Mouse (Mus musculus): Measurements from ENCODE around the gene Cdc14b. TPM values are rescaled to one million over a fixed set of nuclear protein-coding genes. Genes with fewer than 3 reads are reported as not detected.

Cdc14b gene
- polyA plus RNA-seq, 1 experiment: 4.7 TPM

DNA sequence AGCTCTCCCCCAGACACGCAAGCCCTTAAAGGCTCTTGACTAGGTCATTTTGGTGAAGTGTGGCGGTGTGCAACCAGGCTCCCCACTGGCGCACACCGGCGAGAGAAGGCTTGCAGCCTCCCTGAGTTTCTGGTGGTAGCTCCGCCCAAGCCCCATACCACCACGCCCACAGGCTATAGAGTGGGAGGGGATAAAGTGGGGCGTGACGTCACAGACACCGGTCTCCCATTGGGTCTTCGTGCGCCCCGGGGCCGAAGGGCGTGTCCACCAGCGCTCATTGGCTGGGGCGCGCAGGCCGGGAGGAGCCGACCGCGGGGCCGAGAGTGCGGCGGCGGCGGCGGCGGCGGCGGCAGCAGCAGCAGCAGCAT lies 113.6 kb downstream of the Cdc14b start, which contains the start of gene Habp4:
Gene Habp4 (plus strand): TSS at position 277 of the 368 bp plus-strand sequence.
- Histone ChIP-seq H3K79me3 (ENCODE audit: low read depth) (peaks cover 11% of the 10 kb centered on the region), H3ac (ENCODE audit: control insufficient read depth, insufficient read length, low read depth) (peak within 1 kb of the TSS; percentile 91), H3K4me3 (ENCODE audit: insufficient read depth, poor library complexity, severe bottlenecking) (peak within 1 kb of the TSS; percentile 63), H3K79me2 (ENCODE audit: control insufficient read depth, insufficient read depth) (peaks cover 24% of the 10 kb centered on the region), H3K27me3 (ENCODE audit: control insufficient read depth, insufficient read depth, insufficient read length) (no peaks in the 10 kb centered on the region), H3K36me3 (ENCODE audit: control insufficient read depth, insufficient read depth) (no peaks in the 10 kb centered on the region)
- TF ChIP-seq CTCF (IDR thresholded peaks at IDR 0.05; ENCODE audit: control insufficient read depth, insufficient read depth, insufficient read length) (no peak), FOSL1 (IDR thresholded peaks at IDR 0.05; ENCODE audit: insufficient read depth, low read length, poor library complexity, severe bottlenecking) (no peak), CEBPB (IDR thresholded peaks at IDR 0.05; ENCODE audit: low read depth) (no peak), USF1 (IDR thresholded peaks at IDR 0.05; ENCODE audit: low read depth) (no peak), MYOG (IDR thresholded peaks at IDR 0.05; ENCODE audit: control insufficient read depth, extremely low read depth, insufficient read length) (no peak), MYOD1 (IDR thresholded peaks at IDR 0.05; ENCODE audit: control insufficient read depth, insufficient read length, low read depth) (no peak), MAX (IDR thresholded peaks at IDR 0.05) (no peak)

DNA sequence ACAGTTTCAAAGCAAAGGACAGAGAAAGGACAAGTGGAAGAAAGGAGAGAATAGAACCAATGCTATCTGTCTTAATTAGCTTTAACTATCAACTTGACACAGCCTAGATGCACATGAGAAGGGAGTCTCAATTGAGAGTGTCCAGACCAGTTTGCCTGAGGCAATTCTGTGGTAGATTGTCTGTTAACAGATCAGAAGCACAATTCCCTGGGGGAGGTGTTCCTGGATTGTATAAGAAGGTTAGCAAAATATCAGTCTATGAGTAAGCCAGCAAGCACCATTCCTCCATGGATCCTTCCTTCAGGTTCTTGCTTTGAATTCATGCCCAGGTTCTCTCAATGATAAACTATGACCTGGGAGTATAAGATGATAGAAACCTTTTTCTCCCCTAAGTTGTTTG lies 118.1 kb downstream of the Cdc14b start:
- Histone ChIP-seq H3K4me3 (ENCODE audit: insufficient read depth, poor library complexity, severe bottlenecking) (no peak overlapping the region), H3K79me3 (ENCODE audit: low read depth) (peaks cover 3% of the 10 kb centered on the region), H3K36me3 (ENCODE audit: control insufficient read depth, insufficient read depth) (no peaks in the 10 kb centered on the region), H3ac (ENCODE audit: control insufficient read depth, insufficient read length, low read depth) (no peak overlapping the region), H3K27me3 (ENCODE audit: control insufficient read depth, insufficient read depth, insufficient read length) (no peaks in the 10 kb centered on the region), H3K79me2 (ENCODE audit: control insufficient read depth, insufficient read depth) (peaks cover 7% of the 10 kb centered on the region)
- TF ChIP-seq MAX (IDR thresholded peaks at IDR 0.05) (no peak), CEBPB (IDR thresholded peaks at IDR 0.05; ENCODE audit: low read depth) (no peak), USF1 (IDR thresholded peaks at IDR 0.05; ENCODE audit: low read depth) (no peak), MYOD1 (IDR thresholded peaks at IDR 0.05; ENCODE audit: control insufficient read depth, insufficient read length, low read depth) (no peak), FOSL1 (IDR thresholded peaks at IDR 0.05; ENCODE audit: insufficient read depth, low read length, poor library complexity, severe bottlenecking) (no peak), MYOG (IDR thresholded peaks at IDR 0.05; ENCODE audit: control insufficient read depth, extremely low read depth, insufficient read length) (no peak), CTCF (IDR thresholded peaks at IDR 0.05; ENCODE audit: control insufficient read depth, insufficient read depth, insufficient read length) (no peak)

DNA sequence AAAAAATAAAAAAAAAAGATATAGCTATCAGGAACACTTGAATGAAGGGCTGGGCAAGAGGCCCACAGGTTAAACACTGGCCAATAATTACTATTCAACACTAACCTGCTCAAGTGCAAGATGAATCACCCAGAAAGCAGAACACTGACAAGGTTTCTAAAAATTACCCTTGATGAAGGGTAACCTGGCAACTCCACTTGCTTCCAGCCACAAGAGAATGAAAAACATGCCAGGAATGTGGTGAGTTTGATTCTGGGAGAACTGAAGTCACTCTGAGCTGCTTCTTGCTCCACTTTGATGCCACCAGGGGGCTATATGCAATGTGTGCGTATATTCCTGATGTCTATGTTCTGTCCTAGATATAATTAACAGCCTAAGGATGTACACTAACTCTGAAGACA lies 119.9 kb downstream of the Cdc14b start:
- Histone ChIP-seq H3K4me3 (ENCODE audit: insufficient read depth, poor library complexity, severe bottlenecking) (no peak overlapping the region), H3K27me3 (ENCODE audit: control insufficient read depth, insufficient read depth, insufficient read length) (no peaks in the 10 kb centered on the region), H3K79me3 (ENCODE audit: low read depth) (peaks cover 21% of the 10 kb centered on the region)

DNA sequence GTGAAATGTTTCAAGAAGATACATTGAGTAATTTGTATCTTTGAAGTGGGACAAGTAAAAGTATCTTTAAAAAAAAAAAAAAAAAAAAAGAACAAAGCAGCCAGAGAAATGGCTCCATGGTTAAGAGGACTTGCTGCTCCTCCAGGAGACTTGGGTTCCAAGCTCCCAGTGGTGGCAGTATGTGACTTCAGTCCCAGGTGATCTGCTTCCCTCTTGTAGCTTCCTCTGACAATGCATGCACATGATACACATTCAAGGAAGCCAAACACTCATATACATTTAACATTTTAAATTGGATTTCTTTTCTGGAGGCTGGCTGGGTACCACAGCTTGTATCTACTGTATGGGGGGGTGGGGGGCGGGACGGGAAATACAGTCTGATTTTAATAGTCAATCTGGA lies 120.4 kb downstream of the Cdc14b start:
- Histone ChIP-seq H3K4me3 (ENCODE audit: insufficient read depth, poor library complexity, severe bottlenecking) (no peak overlapping the region), H3K27me3 (ENCODE audit: control insufficient read depth, insufficient read depth, insufficient read length) (no peaks in the 10 kb centered on the region), H3K79me3 (ENCODE audit: low read depth) (peaks cover 26% of the 10 kb centered on the region)

More for the DNA sequence above, 119.9 kb downstream of the Cdc14b start:
- Histone ChIP-seq H3K36me3 (ENCODE audit: control insufficient read depth, insufficient read depth) (no peaks in the 10 kb centered on the region), H3K79me2 (ENCODE audit: control insufficient read depth, insufficient read depth) (peaks cover 25% of the 10 kb centered on the region), H3ac (ENCODE audit: control insufficient read depth, insufficient read length, low read depth) (no peak overlapping the region)
- TF ChIP-seq CEBPB (IDR thresholded peaks at IDR 0.05; ENCODE audit: low read depth) (no peak), FOSL1 (IDR thresholded peaks at IDR 0.05; ENCODE audit: insufficient read depth, low read length, poor library complexity, severe bottlenecking) (no peak), MAX (IDR thresholded peaks at IDR 0.05) (no peak), MYOG (IDR thresholded peaks at IDR 0.05; ENCODE audit: control insufficient read depth, extremely low read depth, insufficient read length) (no peak), CTCF (IDR thresholded peaks at IDR 0.05; ENCODE audit: control insufficient read depth, insufficient read depth, insufficient read length) (no peak), USF1 (IDR thresholded peaks at IDR 0.05; ENCODE audit: low read depth) (no peak), MYOD1 (IDR thresholded peaks at IDR 0.05; ENCODE audit: control insufficient read depth, insufficient read length, low read depth) (no peak)

DNA sequence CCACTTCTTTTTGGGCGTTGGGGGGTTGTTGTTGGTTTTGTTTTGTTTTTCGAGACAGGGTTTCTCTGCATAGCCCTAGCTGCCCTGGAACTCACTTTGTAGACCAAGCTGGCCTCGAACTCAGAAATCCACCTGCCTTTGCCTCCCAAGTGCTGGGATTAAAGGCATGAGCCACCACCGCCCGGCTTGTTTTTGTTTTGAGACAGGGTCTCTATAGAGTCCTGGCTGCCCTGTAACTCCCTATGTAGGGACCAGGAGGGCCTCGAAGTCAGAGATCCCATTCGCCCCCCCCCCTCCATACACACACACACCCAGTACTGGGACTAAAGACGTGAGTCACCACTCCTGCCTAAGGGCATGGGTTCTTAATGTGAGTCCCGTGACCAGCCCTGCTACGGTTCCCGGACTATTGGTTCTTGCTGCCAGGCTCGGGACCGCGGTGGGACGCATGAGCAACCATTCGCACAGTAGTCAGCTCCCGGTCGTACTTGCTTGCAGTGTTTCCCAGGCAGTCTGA lies 121.3 kb downstream of the Cdc14b start:
- TF ChIP-seq MAX (IDR thresholded peaks at IDR 0.05) (no peak), USF1 (IDR thresholded peaks at IDR 0.05; ENCODE audit: low read depth) (peak; percentile 25), MYOD1 (IDR thresholded peaks at IDR 0.05; ENCODE audit: control insufficient read depth, insufficient read length, low read depth) (no peak)
- H3K79me3 ChIP-seq (ENCODE audit: low read depth): peaks cover 34% of the 10 kb centered on the region
- peaks cover 38% of the 10 kb centered on the region for H3K79me2 ChIP-seq (ENCODE audit: control insufficient read depth, insufficient read depth)
- H3K27me3 ChIP-seq (ENCODE audit: control insufficient read depth, insufficient read depth, insufficient read length): no peaks in the 10 kb centered on the region
- peak overlapping the region; percentile 21 for H3ac ChIP-seq (ENCODE audit: control insufficient read depth, insufficient read length, low read depth)
- no peaks in the 10 kb centered on the region for H3K36me3 ChIP-seq (ENCODE audit: control insufficient read depth, insufficient read depth)
- peak overlapping the region; percentile 25 for H3K4me3 ChIP-seq (ENCODE audit: insufficient read depth, poor library complexity, severe bottlenecking)

More for the DNA sequence above, 120.4 kb downstream of the Cdc14b start:
- Histone ChIP-seq H3K36me3 (ENCODE audit: control insufficient read depth, insufficient read depth) (no peaks in the 10 kb centered on the region), H3K79me2 (ENCODE audit: control insufficient read depth, insufficient read depth) (peaks cover 30% of the 10 kb centered on the region), H3ac (ENCODE audit: control insufficient read depth, insufficient read length, low read depth) (no peak overlapping the region)
- TF ChIP-seq MAX (IDR thresholded peaks at IDR 0.05) (no peak), MYOD1 (IDR thresholded peaks at IDR 0.05; ENCODE audit: control insufficient read depth, insufficient read length, low read depth) (no peak), MYOG (IDR thresholded peaks at IDR 0.05; ENCODE audit: control insufficient read depth, extremely low read depth, insufficient read length) (no peak), FOSL1 (IDR thresholded peaks at IDR 0.05; ENCODE audit: insufficient read depth, low read length, poor library complexity, severe bottlenecking) (no peak), USF1 (IDR thresholded peaks at IDR 0.05; ENCODE audit: low read depth) (no peak), CTCF (IDR thresholded peaks at IDR 0.05; ENCODE audit: control insufficient read depth, insufficient read depth, insufficient read length) (no peak), CEBPB (IDR thresholded peaks at IDR 0.05; ENCODE audit: low read depth) (no peak)
